Mouse (Mus musculus) embryonic fibroblast, embryonic 13.5 days (primary cell): Measurements from ENCODE around the gene Htra3.

Experiments
- CTCF ChIP-seq: IDR thresholded peaks from 2 replicates; pipeline ENCODE4 v1.5.1; 2011; ENCODE audit warnings: mild to moderate bottlenecking, control low read depth, low read length, moderate library complexity, borderline replicate concordance; ENCODE audit not compliant: insufficient read depth
- POLR2A ChIP-seq: IDR thresholded peaks from 2 replicates; pipeline ENCODE4 v1.6.1; 2011; ENCODE audit warnings: low read depth, mild to moderate bottlenecking, control low read depth, low read length, moderate library complexity

DNA sequence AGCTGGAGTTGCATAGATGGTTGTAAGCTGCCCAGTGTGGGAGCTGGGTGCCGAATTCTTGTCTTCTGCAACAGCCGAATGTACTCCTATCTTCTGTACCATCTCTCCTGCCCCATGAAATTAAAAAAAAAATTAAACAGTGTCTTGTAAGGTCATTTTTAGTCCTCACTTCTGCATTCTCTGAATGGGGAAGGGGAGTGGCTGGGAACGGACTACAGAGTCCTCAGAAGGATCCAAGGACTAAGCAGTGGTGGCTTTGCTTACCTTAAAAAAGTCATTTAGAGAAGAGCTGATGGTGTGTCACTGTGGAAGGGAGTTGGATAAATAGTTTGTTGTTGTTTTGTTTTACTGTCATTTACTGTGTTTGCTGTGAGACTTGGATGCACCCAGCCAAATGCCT, 48.4 kb downstream of the Htra3 start:
- TF ChIP-seq CTCF: no peak
- no peak for TF ChIP-seq POLR2A
